Mouse (Mus musculus) layer of hippocampus, adult 11-12 months (tissue): ENCODE results near the gene Tmem53.

Source experiments
- DNase-seq: peaks from one replicate; pipeline ENCODE4 v3.0.0; 2022; ENCODE audit warnings: low spot score

Gene Tmem53

GRCm38 (mm10) chr4:117314849-117315500, 63.2 kb downstream of the Tmem53 start:
- no peak for DNase-seq

GRCm38 (mm10) chr4:117316800-117317199, 65.0 kb downstream of the Tmem53 start:
- DNase-seq, result no peak

GRCm38 (mm10) chr4:117317701-117318190, 66.0 kb downstream of the Tmem53 start:
- DNase-seq, result peak; percentile 21
